Mouse (Mus musculus): Measurements from ENCODE around the gene Cd300lg.

Cd300lg gene

GRCm38 (mm10) chr11:102101219-102101618 lies 59.9 kb downstream of the Cd300lg start, which contains the start of gene Ppy:
Ppy (minus strand) TSS chr11:102101319.
- DNase-seq (ENCODE audit: low spot score): no peak

DNA sequence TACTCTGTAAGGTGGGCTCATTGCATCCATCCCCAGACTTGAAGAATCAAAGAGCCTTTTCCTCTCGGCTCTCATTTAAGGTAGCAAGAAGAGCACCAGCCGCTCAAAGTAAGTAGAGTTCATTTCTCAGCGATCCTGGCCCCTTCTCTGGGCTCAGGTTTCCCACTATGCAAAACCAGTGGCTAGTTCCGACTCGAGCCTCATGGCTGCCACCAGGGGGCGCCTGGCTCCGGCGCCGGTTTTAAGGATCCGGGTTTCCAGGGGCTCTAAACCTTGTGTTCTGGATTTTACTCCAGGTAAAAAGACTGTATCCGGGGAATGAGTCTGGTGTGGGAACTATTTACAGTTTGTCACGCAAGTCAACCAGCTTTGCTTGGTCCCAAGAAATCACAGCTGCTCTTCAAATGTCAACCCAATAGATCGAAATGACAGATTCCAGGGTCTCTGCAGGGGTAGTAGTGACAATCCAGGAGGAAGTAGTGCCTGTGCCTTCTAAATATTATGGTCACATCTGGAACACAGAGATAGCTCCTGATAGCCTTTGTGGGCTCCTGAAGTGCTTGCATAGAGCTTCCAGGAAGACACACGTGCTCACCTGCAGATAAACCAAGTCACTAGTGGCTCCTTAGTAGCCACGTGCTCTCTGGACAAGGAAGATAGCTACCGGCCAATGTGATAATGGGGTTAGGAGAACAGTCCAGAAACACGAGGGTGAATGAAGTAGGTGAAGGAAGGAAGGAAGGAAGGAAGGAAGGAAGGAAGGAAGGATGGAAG lies 61.4 kb downstream of the Cd300lg start:
- no peak for DNase-seq (ENCODE audit: low spot score)
